Mouse (Mus musculus) heart, adult 2 months (tissue): ENCODE measurements around the gene Fam124b. TPM values are rescaled to one million over a fixed set of nuclear protein-coding genes. Genes with fewer than 3 reads are reported as not detected.

Experiments used
- DNase-seq, 2 experiments: peaks; one replicate each; pipeline ENCODE4 v3.0.0; 2021
- H3K27ac ChIP-seq: fragments of 200-600 bp; 2 replicates; pipeline ENCODE4 v1.8.1; 2022
- H3K27me3 ChIP-seq: fragments of 200-500 bp; 2 replicates; pipeline ENCODE4 v1.6.1; 2012; ENCODE audit warnings: mild to moderate bottlenecking, low read length, inconsistent platforms, mixed read lengths; ENCODE audit not compliant: control insufficient read depth, insufficient read depth
- H3K36me3 ChIP-seq: fragments of 200-500 bp; 2 replicates; pipeline ENCODE4 v1.6.1; 2012; ENCODE audit warnings: low read length, inconsistent platforms; ENCODE audit not compliant: control insufficient read depth, insufficient read depth
- H3K4me1 ChIP-seq: fragments of 200-500 bp; 2 replicates; pipeline ENCODE4 v1.6.1; 2011; ENCODE audit warnings: low read length; ENCODE audit not compliant: control insufficient read depth, insufficient read depth
- H3K4me3 ChIP-seq: fragments of 200-600 bp; 2 replicates; pipeline ENCODE4 v1.8.1; 2022
- H3K79me2 ChIP-seq: fragments of 200-500 bp; replicated peaks from 2 replicates; pipeline ENCODE4 v1.6.1; 2012; ENCODE audit warnings: mild to moderate bottlenecking, inconsistent platforms, low read length, moderate library complexity, mixed read lengths; ENCODE audit not compliant: control insufficient read depth, insufficient read depth
- H3K9ac ChIP-seq: fragments of 200-500 bp; 2 replicates; pipeline ENCODE4 v1.6.1; 2012; ENCODE audit warnings: low read depth, mild to moderate bottlenecking, control low read depth, inconsistent platforms, low read length, mixed read lengths
- CTCF ChIP-seq: fragments of 200-600 bp; IDR thresholded peaks from 2 replicates; pipeline ENCODE4 v1.8.1; 2022; ENCODE audit warnings: antibody characterized with exemption, mild to moderate bottlenecking, moderate library complexity
- EP300 ChIP-seq: fragments of 200-500 bp; IDR thresholded peaks from 2 replicates; pipeline ENCODE4 v1.6.1; 2011; ENCODE audit warnings: low read depth, low read length, control low read depth; ENCODE audit not compliant: insufficient read depth
- POLR2A ChIP-seq: fragments of 200-500 bp; IDR thresholded peaks from 2 replicates; pipeline ENCODE4 v1.6.1; 2011; ENCODE audit warnings: mild to moderate bottlenecking, low read depth, low read length, control low read depth; ENCODE audit not compliant: insufficient read depth
- WGBS: fragments of 180-500 bp; shearing (Covaris S2); methylation state at CpG from one replicate; pipeline ENCODE4 v1.1.7; 2018; 5-methylcytosine and 5-hydroxymethylcytosine counted together
- intact Hi-C: fragments of 180-260 bp; cut with DNase I; formaldehyde crosslinking; loops from one replicate; pipeline ENCODE4 v1.15.1; 2025
- polyA plus RNA-seq: library from polyadenylated mRNA; depleted of rRNA; stranded (reverse); fragments of >200 nt; gene quantifications from 2 replicates; pipeline ENCODE4 v1.2.3, GENCODE M21; 2012
- total RNA-seq, 2 experiments: library from RNA; stranded (reverse); gene quantifications; 2 replicates each; pipeline ENCODE4 v1.2.3; 2021

Fam124b gene
- total and polyA plus RNA-seq, 3 experiments = 0.68 to 2.9 (median 0.78) TPM

DNA sequence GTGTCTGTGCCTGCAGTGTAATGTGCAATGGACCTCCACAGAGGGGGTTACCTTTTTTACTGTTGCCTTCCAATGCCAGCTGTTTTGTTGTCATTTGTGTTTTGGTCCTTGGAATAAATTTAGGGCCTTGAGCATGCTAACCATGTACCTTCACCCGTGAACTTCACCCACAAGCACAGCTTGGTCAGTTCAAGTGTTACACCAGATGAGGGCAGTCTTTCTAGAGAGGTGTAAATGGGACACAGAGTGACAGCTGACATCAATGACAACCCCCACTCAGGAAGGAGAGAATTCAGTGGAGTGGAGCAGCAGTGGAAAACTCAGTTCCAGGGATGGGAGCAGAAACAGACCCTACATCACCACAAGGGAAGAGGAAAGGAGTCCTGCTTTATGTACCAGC, 12.3 kb upstream of the Fam124b start:
- Histone ChIP-seq H3K4me3 (no peak overlapping the region), H3K27me3 (no peaks in the 10 kb centered on the region), H3K79me2 (no peaks in the 10 kb centered on the region), H3K4me1 (no peaks in the 10 kb centered on the region; the same call in 1 of the 2 replicates), H3K36me3 (no peaks in the 10 kb centered on the region), H3K27ac (no peak overlapping the region), H3K9ac (no peak overlapping the region)
- no peak for TF ChIP-seq EP300
- no peak for TF ChIP-seq POLR2A
- TF ChIP-seq CTCF = peak; percentile 57
- WGBS = 74% methylated on average over 1 of the region's 1 CpGs
- DNase-seq = no peak
- intact Hi-C loops = no loop called here

DNA sequence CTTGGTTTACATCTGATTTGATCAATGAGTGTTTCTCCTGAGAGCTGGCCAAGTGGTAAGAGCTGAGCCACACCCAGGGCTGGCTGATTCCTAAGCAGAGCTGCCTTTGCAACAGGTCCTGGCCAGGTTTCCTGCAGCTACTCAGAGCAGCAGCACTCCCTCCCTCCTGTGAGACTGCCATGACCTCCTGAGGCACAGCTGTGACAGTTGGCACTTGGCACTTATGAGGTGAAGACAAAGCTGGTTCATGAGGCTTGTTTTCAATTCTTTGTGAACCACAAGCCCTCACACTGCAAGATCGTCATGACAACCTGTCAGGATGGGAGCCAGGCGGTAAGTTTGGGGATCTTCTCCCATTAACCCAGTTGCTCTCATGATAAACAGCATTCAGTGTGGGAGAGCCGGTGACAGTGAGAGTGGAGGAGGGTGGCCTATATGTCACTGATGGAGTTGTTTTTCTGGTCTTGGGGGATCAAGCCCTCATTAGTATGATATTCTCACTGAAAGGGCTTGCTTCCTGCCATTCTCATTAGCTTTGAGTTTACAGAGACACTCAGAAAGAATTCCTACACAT, 6.7 kb upstream of the Fam124b start:
- 31% methylated on average over 3 of the region's 3 CpGs for WGBS
- intact Hi-C loops = no loop called here
- no peak overlapping the region for H3K9ac ChIP-seq
- H3K36me3 ChIP-seq = no peaks in the 10 kb centered on the region
- DNase-seq = peak in 1 of 2 experiments; percentile 40
- H3K79me2 ChIP-seq = no peaks in the 10 kb centered on the region
- H3K4me1 ChIP-seq = peaks cover 6% of the 10 kb centered on the region; the same call in 1 of the 2 replicates
- H3K4me3 ChIP-seq = no peak overlapping the region
- H3K27ac ChIP-seq = 0 out of 2 replicates have a peak overlapping the region, but pooled peaks have one; percentile 9
- TF ChIP-seq EP300 = no peak
- no peak for TF ChIP-seq CTCF
- TF ChIP-seq POLR2A = no peak
- H3K27me3 ChIP-seq = no peaks in the 10 kb centered on the region

DNA sequence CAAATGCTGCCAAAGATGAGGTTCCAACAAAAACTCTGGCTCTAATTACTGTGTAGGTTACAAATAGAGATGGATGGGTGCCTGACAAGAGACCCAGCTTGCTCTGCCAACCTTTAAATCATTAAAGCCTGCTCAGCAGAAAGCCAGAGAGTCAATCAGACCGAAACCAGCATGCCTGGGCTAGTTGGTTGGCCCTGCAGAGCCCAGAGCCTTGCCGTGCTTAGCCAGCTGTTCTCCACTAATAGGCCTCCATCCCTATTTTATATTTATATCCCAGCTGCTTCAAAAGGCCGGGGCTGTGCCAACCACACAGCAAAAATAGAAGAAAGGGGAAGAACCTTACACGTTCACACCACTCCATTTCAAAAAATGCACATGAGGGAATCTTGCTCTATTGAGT, 2.9 kb upstream of the Fam124b start:
- Histone ChIP-seq H3K36me3 (no peaks in the 10 kb centered on the region), H3K79me2 (no peaks in the 10 kb centered on the region), H3K9ac (no peak overlapping the region), H3K4me1 (peaks cover 7% of the 10 kb centered on the region), H3K27me3 (no peaks in the 10 kb centered on the region), H3K4me3 (no peak overlapping the region), H3K27ac (peak overlapping the region; percentile 41)
- 34% methylated on average over 4 of the region's 4 CpGs for WGBS
- TF ChIP-seq CTCF (no peak), POLR2A (no peak), EP300 (no peak)
- intact Hi-C loops = no loop called here
- DNase-seq = peak in 1 of 2 experiments; percentile 26

DNA sequence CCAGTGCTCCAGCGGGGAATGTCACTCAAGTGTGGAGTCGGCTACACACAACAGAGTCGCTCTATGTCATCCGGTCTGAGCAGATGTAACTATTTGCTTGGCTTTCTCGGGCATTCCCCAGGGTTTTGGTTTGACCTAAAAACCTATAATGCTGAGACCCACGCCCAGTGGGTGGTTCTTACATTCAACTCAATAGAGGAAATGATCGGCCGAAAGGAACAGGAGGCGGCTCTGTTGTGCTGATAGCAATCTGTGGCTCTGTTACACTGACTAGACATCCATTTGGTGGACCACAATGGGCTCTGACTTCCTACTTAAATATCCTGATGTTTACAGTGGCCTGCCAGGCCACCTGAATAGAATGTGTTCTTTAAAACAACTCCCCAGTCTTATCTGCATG, 4.4 kb downstream of the Fam124b start:
- peak; percentile 38 to 75 for DNase-seq
- intact Hi-C loops = loop anchor here (2.0 kb wide), 1 partner anchor 27 kb away; no protein-coding TSS in a partner anchor
- H3K4me3 ChIP-seq = peak overlapping the region; percentile 50

DNA sequence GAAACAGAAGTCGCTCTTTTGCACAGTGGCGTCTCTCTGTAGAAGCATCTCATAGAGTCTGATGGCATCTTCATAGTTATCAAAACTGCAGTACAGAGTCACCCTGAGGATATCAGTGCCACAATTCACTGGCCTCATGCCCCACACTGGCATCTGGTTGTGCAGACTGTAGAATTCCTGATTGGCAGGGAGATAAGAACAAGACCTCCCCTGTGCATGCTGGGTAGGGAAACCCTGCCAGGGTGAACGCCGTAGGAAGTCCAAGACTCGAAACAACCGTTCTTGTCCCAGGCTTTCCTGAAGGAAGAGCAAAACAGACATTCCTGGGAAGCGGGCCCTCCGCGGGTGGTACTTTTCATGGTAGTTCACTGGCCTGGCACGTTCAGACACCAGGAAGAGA, 5.1 kb downstream of the Fam124b start:
- H3K27me3 ChIP-seq = no peaks in the 10 kb centered on the region
- H3K9ac ChIP-seq = no peak overlapping the region
- intact Hi-C loops = loop anchor here (2.0 kb wide), 1 partner anchor 28 kb away; no protein-coding TSS in a partner anchor
- no peak for TF ChIP-seq EP300
- no peak for TF ChIP-seq POLR2A
- no peak for TF ChIP-seq CTCF
- 39% methylated on average over 10 of the region's 10 CpGs for WGBS
- H3K36me3 ChIP-seq = peaks cover 18% of the 10 kb centered on the region
- H3K27ac ChIP-seq = peak overlapping the region; percentile 93
- H3K79me2 ChIP-seq = no peaks in the 10 kb centered on the region
- DNase-seq = peak; percentile 23 to 40
- H3K4me1 ChIP-seq = peaks cover 6% of the 10 kb centered on the region
- H3K4me3 ChIP-seq = peak overlapping the region; percentile 50

More for the DNA sequence above, 4.4 kb downstream of the Fam124b start:
- TF ChIP-seq EP300 (peak; percentile 79), POLR2A (0 out of 2 replicates have a peak, but pooled peaks have one; percentile 22), CTCF (no peak)
- H3K27me3 ChIP-seq = no peaks in the 10 kb centered on the region
- peak overlapping the region; percentile 93 for H3K27ac ChIP-seq
- H3K4me1 ChIP-seq = peaks cover 6% of the 10 kb centered on the region
- WGBS = 48% methylated on average over 9 of the region's 9 CpGs
- H3K9ac ChIP-seq = no peak overlapping the region
- H3K36me3 ChIP-seq = peaks cover 13% of the 10 kb centered on the region
- H3K79me2 ChIP-seq = no peaks in the 10 kb centered on the region

DNA sequence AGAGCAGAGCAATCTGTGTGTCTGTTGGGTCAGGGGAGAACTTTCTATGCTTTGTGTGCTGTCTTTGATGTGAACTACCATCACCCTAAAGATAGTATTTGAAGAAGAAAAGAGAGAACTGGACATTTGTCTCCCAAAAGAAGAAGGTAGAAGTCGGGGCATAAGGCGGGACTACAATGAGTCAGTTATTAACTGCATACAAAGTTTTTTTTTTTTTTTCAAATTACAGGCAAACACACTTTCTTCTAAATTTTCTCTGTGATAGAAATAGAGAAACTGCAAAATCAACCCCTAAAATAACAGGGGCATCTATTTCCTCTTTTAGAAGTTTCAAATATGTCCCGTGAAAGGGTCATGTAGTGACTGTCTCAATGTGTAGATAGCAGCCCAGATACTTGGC, 16.0 kb downstream of the Fam124b start:
- Histone ChIP-seq H3K36me3 (peaks cover 2% of the 10 kb centered on the region; the same call in 1 of the 2 replicates), H3K9ac (no peak overlapping the region), H3K79me2 (no peaks in the 10 kb centered on the region), H3K4me3 (no peak overlapping the region), H3K27ac (no peak overlapping the region), H3K27me3 (no peaks in the 10 kb centered on the region), H3K4me1 (peaks cover 1% of the 10 kb centered on the region; the same call in 1 of the 2 replicates)
- 66% methylated on average over 3 of the region's 3 CpGs for WGBS
- intact Hi-C loops = loop anchor here (5.0 kb wide), 1 partner anchor 40 kb away; no protein-coding TSS in a partner anchor
- no peak for DNase-seq
- no peak for TF ChIP-seq EP300
- TF ChIP-seq CTCF = no peak
- no peak for TF ChIP-seq POLR2A
